Mouse (Mus musculus) neural tube, embryonic 14.5 days (tissue): ENCODE measurements at regions not wholly inside any gene's neighbourhood (a gene's known extent, or its start where the extent isn't known, plus 50 kb on each side); places are given as distances from the start of the nearest gene placed in this dataset.
"Not testable (repeated sequence)": the region's sequence is repeated elsewhere in the genome, so short reads cannot be mapped to it uniquely, and the experiment has no call there.

Source experiments
- ATAC-seq: fragments of 200-750 bp; cut with Nextera tagmentation; 2 replicates; pipeline ENCODE4 v1.8.0; 2017; ENCODE audit warnings: low read depth, mild to moderate bottlenecking, moderate TSS enrichment, moderate library complexity
- H3K27ac ChIP-seq: fragments of 300-500 bp; sonication (generic); 2 replicates; pipeline ENCODE4 v1.5.1; 2014; ENCODE audit warnings: low read depth, mild to moderate bottlenecking, control low read depth, low read length, moderate library complexity, mixed read lengths
- H3K27me3 ChIP-seq: fragments of 300-500 bp; sonication (generic); 2 replicates; pipeline ENCODE4 v1.6.1; 2014; ENCODE audit warnings: low read length; ENCODE audit not compliant: control insufficient read depth, insufficient read depth
- H3K36me3 ChIP-seq: fragments of 300-500 bp; sonication (generic); 2 replicates; pipeline ENCODE4 v1.6.1; 2014; ENCODE audit warnings: low read length, mixed read lengths; ENCODE audit not compliant: control insufficient read depth, insufficient read depth
- H3K4me1 ChIP-seq: fragments of 300-500 bp; sonication (generic); 2 replicates; pipeline ENCODE4 v1.6.1; 2014; ENCODE audit warnings: low read length; ENCODE audit not compliant: control insufficient read depth, insufficient read depth
- H3K4me2 ChIP-seq: fragments of 300-500 bp; sonication (generic); 2 replicates; pipeline ENCODE4 v1.6.1; 2014; ENCODE audit warnings: mild to moderate bottlenecking, low read depth, low read length, control low read depth
- H3K4me3 ChIP-seq: fragments of 300-500 bp; sonication (generic); 2 replicates; pipeline ENCODE4 v1.5.1; 2014; ENCODE audit warnings: low read depth, low read length, control low read depth, mixed read lengths
- H3K9ac ChIP-seq: fragments of 300-500 bp; sonication (generic); replicated peaks from 2 replicates; pipeline ENCODE4 v1.6.1; 2014; ENCODE audit warnings: low read depth, mild to moderate bottlenecking, control low read depth, low read length, mixed read lengths
- H3K9me3 ChIP-seq: fragments of 300-500 bp; sonication (generic); 2 replicates; pipeline ENCODE4 v1.6.1; 2016; ENCODE audit warnings: low read length; ENCODE audit not compliant: control insufficient read depth
- WGBS: fragments of 180-500 bp; shearing (Covaris S2); extraction: QIAGEN DNeasy Blood & Tissue Kit; methylation state at CpG from one replicate; pipeline ENCODE4 v1.1.7; 2014; 5-methylcytosine and 5-hydroxymethylcytosine counted together

- ATAC-seq: no peak
- H3K4me2 ChIP-seq: no peak overlapping the region
- H3K9ac ChIP-seq: no peak overlapping the region
- no peaks in the 10 kb centered on the region for H3K9me3 ChIP-seq
- H3K27me3 ChIP-seq: no peaks in the 10 kb centered on the region
- no peak overlapping the region for H3K27ac ChIP-seq
- no peak overlapping the region for H3K4me3 ChIP-seq
- 31% methylated on average over 1 of the region's 1 CpGs for WGBS
- no peaks in the 10 kb centered on the region for H3K4me1 ChIP-seq
- no peaks in the 10 kb centered on the region for H3K36me3 ChIP-seq
Observed at GRCm38 (mm10) chr8:90031220-90031619, 316.9 kb downstream of the Tox3 start.

- not testable (repeated sequence) for ATAC-seq, H3K4me3 ChIP-seq, H3K9ac ChIP-seq, H3K36me3 ChIP-seq, H3K4me2 ChIP-seq, H3K27ac ChIP-seq, H3K27me3 ChIP-seq, H3K9me3 ChIP-seq, H3K4me1 ChIP-seq
- 52% methylated on average over 1 of the region's 1 CpGs for WGBS
Observed at GRCm38 (mm10) chr8:90017958-90018357, 330.2 kb downstream of the Tox3 start.

GRCm38 (mm10) chr8:90013755-90014154, 334.4 kb downstream of the Tox3 start:
- ATAC-seq: no peak
- H3K4me3 ChIP-seq: no peak overlapping the region
- no peaks in the 10 kb centered on the region for H3K9me3 ChIP-seq
- no peak overlapping the region for H3K4me2 ChIP-seq
- no peak overlapping the region for H3K9ac ChIP-seq
- H3K4me1 ChIP-seq: peaks cover 8% of the 10 kb centered on the region; the same call in 1 of the 2 replicates
- no peak overlapping the region for H3K27ac ChIP-seq
- 78% methylated on average over 2 of the region's 2 CpGs for WGBS
- no peaks in the 10 kb centered on the region for H3K36me3 ChIP-seq
- no peaks in the 10 kb centered on the region for H3K27me3 ChIP-seq

DNA sequence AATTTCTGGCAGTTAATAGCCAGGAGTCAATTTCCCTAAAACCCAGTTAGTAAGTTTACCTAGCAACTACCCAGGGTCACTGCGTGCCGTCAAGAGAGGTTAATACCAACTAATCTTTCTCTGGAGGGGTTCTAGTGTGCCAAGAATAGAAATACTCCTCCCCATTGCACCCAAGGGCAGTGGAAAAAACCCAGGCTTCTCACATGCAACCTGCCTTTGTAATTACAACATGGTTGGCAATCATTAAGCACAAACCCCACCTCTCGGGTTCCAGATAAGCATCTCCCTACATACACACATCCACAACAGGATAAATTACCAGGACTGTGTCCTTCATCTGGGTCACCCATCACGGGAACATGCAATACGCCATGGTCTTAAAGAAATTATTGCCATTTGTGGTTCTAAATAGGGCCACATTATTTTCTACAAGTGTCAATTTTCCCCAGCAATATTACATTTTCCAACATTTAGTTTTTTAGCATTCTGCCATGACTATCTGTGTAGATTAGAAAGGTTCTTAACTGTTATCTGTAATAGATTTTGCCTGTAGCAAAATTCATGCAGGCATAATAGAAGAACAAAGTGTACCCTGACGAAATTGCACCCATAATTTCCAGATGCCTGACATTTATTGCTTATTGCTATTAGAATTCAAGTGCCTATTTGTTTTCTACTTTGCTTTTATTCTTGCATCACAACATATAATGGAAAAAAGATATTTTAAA, 336.3 kb downstream of the Tox3 start:
- no peak for ATAC-seq

GRCm38 (mm10) chr8:90009431-90009830, 338.7 kb downstream of the Tox3 start:
- H3K4me1 ChIP-seq: peaks cover 8% of the 10 kb centered on the region; the same call in 1 of the 2 replicates
- WGBS: 49% methylated on average over 1 of the region's 1 CpGs
- no peaks in the 10 kb centered on the region for H3K9me3 ChIP-seq
- H3K4me2 ChIP-seq: no peak overlapping the region
- no peaks in the 10 kb centered on the region for H3K27me3 ChIP-seq
- no peak overlapping the region for H3K9ac ChIP-seq
- no peaks in the 10 kb centered on the region for H3K36me3 ChIP-seq
- H3K4me3 ChIP-seq: no peak overlapping the region
- ATAC-seq: no peak
- H3K27ac ChIP-seq: no peak overlapping the region

More for the DNA sequence above, 336.3 kb downstream of the Tox3 start:
- Histone ChIP-seq H3K4me1 (peaks cover 8% of the 10 kb centered on the region; the same call in 1 of the 2 replicates), H3K9ac (no peak overlapping the region), H3K4me2 (no peak overlapping the region), H3K9me3 (no peaks in the 10 kb centered on the region), H3K27ac (no peak overlapping the region), H3K36me3 (no peaks in the 10 kb centered on the region), H3K4me3 (no peak overlapping the region), H3K27me3 (no peaks in the 10 kb centered on the region)
- WGBS: 45% methylated on average over 6 of the region's 6 CpGs

DNA sequence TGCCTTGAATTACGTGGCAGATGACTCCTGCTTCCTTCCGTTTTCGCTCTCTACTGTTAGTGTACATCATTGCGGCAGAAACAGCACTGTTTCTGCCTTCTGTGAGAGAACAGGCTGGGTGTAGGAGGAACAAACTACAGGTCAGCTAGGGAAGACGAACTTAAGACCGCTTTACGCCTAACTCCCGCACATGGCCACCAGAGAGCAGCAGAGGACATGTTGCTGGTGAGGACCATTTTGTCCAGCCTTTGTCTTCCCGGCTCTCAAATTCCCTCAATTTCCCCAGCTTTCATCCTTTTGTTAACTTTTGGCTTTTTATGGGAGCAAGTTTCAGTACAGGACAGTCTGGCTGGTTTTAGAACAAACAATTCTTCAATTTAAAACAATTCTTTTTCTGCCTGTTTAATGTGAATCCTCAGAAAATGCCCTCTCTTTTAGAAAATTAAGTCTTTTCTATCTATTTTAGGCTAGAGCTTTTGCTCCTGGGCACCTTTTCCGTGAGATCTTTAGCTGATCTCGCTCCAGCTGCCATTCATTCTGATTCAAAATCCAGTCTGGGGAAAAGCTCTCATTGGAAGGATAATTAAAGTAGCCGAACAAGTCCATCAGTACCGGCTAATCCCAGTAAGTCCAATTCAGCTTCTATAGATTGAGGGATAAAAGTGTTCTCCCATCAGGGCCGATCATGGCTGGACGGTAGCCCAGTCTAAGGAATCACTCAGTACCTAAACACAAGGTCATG, 347.1 kb downstream of the Tox3 start:
- Histone ChIP-seq H3K9ac (no peak overlapping the region), H3K9me3 (no peaks in the 10 kb centered on the region), H3K4me1 (no peaks in the 10 kb centered on the region), H3K4me3 (no peak overlapping the region), H3K27me3 (no peaks in the 10 kb centered on the region), H3K36me3 (no peaks in the 10 kb centered on the region), H3K27ac (no peak overlapping the region), H3K4me2 (no peak overlapping the region)
- no peak for ATAC-seq
- WGBS: 40% methylated on average over 15 of the region's 15 CpGs

DNA sequence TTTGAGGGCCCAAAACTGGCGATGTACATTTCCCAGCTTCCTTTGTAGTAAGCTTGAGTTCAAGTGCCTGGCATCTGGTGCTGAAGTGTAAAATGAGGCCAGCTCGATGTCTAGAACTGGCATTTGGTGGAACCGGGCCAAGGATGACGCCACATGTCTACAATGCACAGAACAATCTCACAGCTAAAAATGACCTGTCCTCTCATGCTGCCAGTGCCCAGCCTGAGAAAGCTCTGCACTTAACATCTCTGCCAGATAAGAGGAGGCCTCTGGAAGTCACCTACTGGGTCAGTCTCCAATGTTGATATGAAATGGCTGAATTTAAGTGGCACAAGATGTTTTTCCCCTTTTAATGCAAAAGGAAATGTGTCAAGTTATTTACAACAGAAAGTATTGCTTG, 354.4 kb downstream of the Tox3 start:
- Histone ChIP-seq H3K4me3 (no peak overlapping the region), H3K36me3 (no peaks in the 10 kb centered on the region), H3K9me3 (no peaks in the 10 kb centered on the region), H3K4me1 (no peaks in the 10 kb centered on the region), H3K27me3 (no peaks in the 10 kb centered on the region), H3K9ac (no peak overlapping the region), H3K4me2 (no peak overlapping the region), H3K27ac (no peak overlapping the region)
- WGBS: 93% methylated on average over 4 of the region's 4 CpGs
- no peak for ATAC-seq

GRCm38 (mm10) chr8:89983859-89984258, 364.3 kb downstream of the Tox3 start:
- Histone ChIP-seq H3K4me2 (no peak overlapping the region), H3K27me3 (no peaks in the 10 kb centered on the region), H3K9me3 (no peaks in the 10 kb centered on the region), H3K27ac (no peak overlapping the region), H3K36me3 (no peaks in the 10 kb centered on the region), H3K9ac (no peak overlapping the region), H3K4me1 (no peaks in the 10 kb centered on the region), H3K4me3 (no peak overlapping the region)
- ATAC-seq: no peak
- WGBS: 92% methylated on average over 2 of the region's 2 CpGs

DNA sequence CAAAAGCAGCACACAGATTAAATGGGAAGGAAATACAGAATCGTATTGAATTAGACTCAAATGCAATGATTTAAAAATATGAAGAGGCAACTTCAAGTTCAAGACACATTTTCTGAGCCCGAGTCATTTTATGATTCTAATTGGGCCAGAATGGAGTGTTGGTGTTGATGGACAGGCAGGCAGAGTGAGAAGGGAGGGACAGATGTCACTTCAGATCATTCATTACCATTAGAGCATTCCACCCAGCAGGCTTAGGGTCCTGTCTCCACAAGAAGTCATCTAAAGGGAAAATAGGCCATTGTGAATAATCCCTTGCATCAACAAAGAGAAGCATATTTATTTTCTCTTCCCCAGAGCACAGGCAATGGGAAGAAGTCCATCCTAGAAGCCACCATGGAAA, 365.6 kb downstream of the Tox3 start:
- H3K27me3 ChIP-seq: no peaks in the 10 kb centered on the region
- H3K9me3 ChIP-seq: no peaks in the 10 kb centered on the region
- no peaks in the 10 kb centered on the region for H3K36me3 ChIP-seq
- 85% methylated on average over 2 of the region's 2 CpGs for WGBS
- no peak overlapping the region for H3K9ac ChIP-seq
- no peak for ATAC-seq
- no peak overlapping the region for H3K4me3 ChIP-seq
- H3K4me2 ChIP-seq: no peak overlapping the region
- no peaks in the 10 kb centered on the region for H3K4me1 ChIP-seq
- H3K27ac ChIP-seq: no peak overlapping the region
